Mouse (Mus musculus) liver, adult 2 months (tissue): ENCODE results near the gene Fcgr4.
A peak's percentile ranks its signal among the peaks of the same experiment; 100 is the strongest.
"Not testable (repeated sequence)": the region's sequence is repeated elsewhere in the genome, so short reads cannot be mapped to it uniquely, and the experiment has no call there.

ENCODE experiments used
- CTCF ChIP-seq: fragments of 200-500 bp; IDR thresholded peaks from 2 replicates; pipeline ENCODE4 v1.5.1; 2011; ENCODE audit warnings: low read depth, low read length, control low read depth
- POLR2A ChIP-seq: fragments of 200-500 bp; IDR thresholded peaks from 2 replicates; pipeline ENCODE4 v1.6.1; 2011; ENCODE audit warnings: low read length, control low read depth; ENCODE audit not compliant: insufficient read depth; ENCODE audit errors: extremely low read depth

DNA sequence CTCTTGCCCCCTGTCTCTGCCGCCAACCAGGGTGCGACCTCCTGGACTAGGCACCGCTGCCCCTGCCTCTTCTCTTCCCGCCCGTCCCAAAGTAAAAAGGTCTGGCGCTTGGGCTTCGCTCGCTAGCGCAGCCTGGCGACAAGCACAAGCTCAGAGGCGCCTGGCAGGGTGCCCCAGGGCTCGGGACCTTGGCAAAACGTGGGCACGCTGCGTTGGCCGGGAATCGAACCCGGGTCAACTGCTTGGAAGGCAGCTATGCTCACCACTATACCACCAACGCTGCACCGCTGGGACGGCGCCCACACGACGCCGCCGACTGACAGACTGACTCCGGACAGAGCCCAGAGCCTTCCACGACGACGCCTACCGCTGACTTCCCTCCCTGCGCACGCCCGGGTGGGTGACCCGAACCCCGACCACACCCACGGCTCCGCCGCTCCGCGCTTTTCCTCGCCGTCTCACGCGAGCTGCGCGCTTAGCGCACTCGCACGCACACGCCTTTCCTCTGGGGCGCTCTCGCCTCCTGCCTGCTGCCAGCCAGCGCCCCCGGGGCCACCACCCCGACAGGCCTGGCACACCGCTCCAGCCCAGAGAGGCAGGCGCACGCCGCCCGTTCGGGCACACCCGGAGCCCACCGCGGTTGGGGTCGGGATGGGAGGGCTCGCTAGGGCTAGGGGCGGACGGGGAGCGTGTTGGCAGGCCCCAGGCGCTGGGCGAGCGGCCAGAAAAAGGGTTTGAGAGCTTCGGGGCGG is 45.9 kb downstream of the Fcgr4 start, which contains the start of gene Fcgr3:
- peak; percentile 54 for TF ChIP-seq CTCF
- not testable (repeated sequence) for TF ChIP-seq POLR2A
